Mouse (Mus musculus) forebrain, embryonic 10.5 days (tissue): ENCODE measurements around the gene Nolc1. TPM values are rescaled to one million over a fixed set of nuclear protein-coding genes. Genes with fewer than 3 reads are reported as not detected.

Experiments
- DNase-seq: peaks from one replicate; pipeline ENCODE4 v3.0.0-alpha.2; 2017; ENCODE audit warnings: low spot score; ENCODE audit errors: extremely low spot score
- H3K27ac ChIP-seq: fragments of 300-500 bp; sonication (generic); 2 replicates; pipeline ENCODE4 v1.5.1; 2016; ENCODE audit warnings: mild to moderate bottlenecking
- H3K27me3 ChIP-seq: fragments of 300-500 bp; sonication (generic); 2 replicates; pipeline ENCODE4 v1.6.1; 2016; ENCODE audit warnings: mild to moderate bottlenecking; ENCODE audit not compliant: poor library complexity, severe bottlenecking
- H3K36me3 ChIP-seq: fragments of 300-500 bp; sonication (generic); replicated peaks from 2 replicates; pipeline ENCODE4 v1.6.1; 2016; ENCODE audit warnings: mild to moderate bottlenecking, moderate library complexity
- H3K4me1 ChIP-seq: fragments of 300-500 bp; sonication (generic); 2 replicates; pipeline ENCODE4 v1.6.1; 2016
- H3K4me3 ChIP-seq: fragments of 300-500 bp; sonication (generic); 2 replicates; pipeline ENCODE4 v1.5.1; 2016; ENCODE audit warnings: mild to moderate bottlenecking, moderate library complexity
- H3K9me3 ChIP-seq: fragments of 300-500 bp; sonication (generic); 2 replicates; pipeline ENCODE4 v1.6.1; 2016; ENCODE audit warnings: mild to moderate bottlenecking, moderate library complexity
- WGBS: fragments of 180-500 bp; shearing (Covaris S2); methylation state at CpG from one replicate; pipeline ENCODE4 v1.1.7; 2016; 5-methylcytosine and 5-hydroxymethylcytosine counted together
- polyA plus RNA-seq: library from polyadenylated mRNA; unstranded; fragments of >200 nt; fragmentation: Nextera tagmentation; extraction: Ambion mirVana; gene quantifications from 2 replicates; pipeline ENCODE4 v1.2.1, GENCODE M21; 2016

Gene Nolc1
- polyA plus RNA-seq, 1 experiment from 2014 or later: 167 TPM

- no peak for DNase-seq
- 86% methylated on average over 7 of the region's 7 CpGs for WGBS
- Histone ChIP-seq H3K27me3 (no peaks in the 10 kb centered on the region), H3K36me3 (peaks cover 73% of the 10 kb centered on the region), H3K4me3 (no peak overlapping the region), H3K27ac (no peak overlapping the region), H3K4me1 (peaks cover 23% of the 10 kb centered on the region), H3K9me3 (no peaks in the 10 kb centered on the region)
Observed at GRCm38 (mm10) chr19:46073285-46073684, 2.4 kb upstream of the Nolc1 start.

GRCm38 (mm10) chr19:46074266-46074665 lies 1.4 kb upstream of the Nolc1 start:
- H3K27me3 ChIP-seq: no peaks in the 10 kb centered on the region
- peaks cover 73% of the 10 kb centered on the region for H3K36me3 ChIP-seq
- WGBS: 95% methylated on average over 5 of the region's 5 CpGs
- no peak for DNase-seq
- no peak overlapping the region for H3K27ac ChIP-seq
- H3K9me3 ChIP-seq: no peaks in the 10 kb centered on the region
- H3K4me3 ChIP-seq: no peak overlapping the region
- peaks cover 23% of the 10 kb centered on the region for H3K4me1 ChIP-seq

GRCm38 (mm10) chr19:46078535-46078934 lies 2.9 kb downstream of the Nolc1 start:
- Histone ChIP-seq H3K27me3 (no peaks in the 10 kb centered on the region), H3K36me3 (peaks cover 75% of the 10 kb centered on the region), H3K4me1 (peaks cover 23% of the 10 kb centered on the region), H3K27ac (no peak overlapping the region), H3K9me3 (no peaks in the 10 kb centered on the region), H3K4me3 (no peak overlapping the region)
- DNase-seq: no peak
- WGBS: 70% methylated on average over 3 of the region's 3 CpGs

GRCm38 (mm10) chr19:46085185-46085584 lies 9.5 kb downstream of the Nolc1 start:
- Histone ChIP-seq H3K4me3 (no peak overlapping the region), H3K36me3 (peaks cover 65% of the 10 kb centered on the region), H3K9me3 (no peaks in the 10 kb centered on the region), H3K27ac (no peak overlapping the region), H3K4me1 (no peaks in the 10 kb centered on the region), H3K27me3 (no peaks in the 10 kb centered on the region)
- no peak for DNase-seq
- WGBS: 98% methylated on average over 8 of the region's 8 CpGs

GRCm38 (mm10) chr19:46086337-46086736 lies 10.7 kb downstream of the Nolc1 start:
- no peak for DNase-seq
- H3K4me1 ChIP-seq: no peaks in the 10 kb centered on the region
- WGBS: 62% methylated on average over 3 of the region's 3 CpGs

GRCm38 (mm10) chr19:46087871-46088270 lies 12.2 kb downstream of the Nolc1 start:
- 88% methylated on average over 7 of the region's 7 CpGs for WGBS
- H3K36me3 ChIP-seq: peaks cover 38% of the 10 kb centered on the region
- no peaks in the 10 kb centered on the region for H3K27me3 ChIP-seq
- H3K9me3 ChIP-seq: no peaks in the 10 kb centered on the region
- H3K4me3 ChIP-seq: no peak overlapping the region
- H3K27ac ChIP-seq: no peak overlapping the region
- no peak for DNase-seq
- no peaks in the 10 kb centered on the region for H3K4me1 ChIP-seq

More at GRCm38 (mm10) chr19:46086337-46086736, 10.7 kb downstream of the Nolc1 start:
- Histone ChIP-seq H3K27ac (no peak overlapping the region), H3K36me3 (peaks cover 54% of the 10 kb centered on the region), H3K27me3 (no peaks in the 10 kb centered on the region), H3K4me3 (no peak overlapping the region), H3K9me3 (no peaks in the 10 kb centered on the region)

- Histone ChIP-seq H3K4me3 (no peak overlapping the region), H3K27ac (no peak overlapping the region), H3K4me1 (no peaks in the 10 kb centered on the region), H3K27me3 (no peaks in the 10 kb centered on the region), H3K36me3 (peaks cover under 1% of the 10 kb centered on the region), H3K9me3 (no peaks in the 10 kb centered on the region)
- DNase-seq: no peak
- WGBS: 89% methylated on average over 4 of the region's 4 CpGs
Observed at GRCm38 (mm10) chr19:46091641-46092040, 16.0 kb downstream of the Nolc1 start.

- Histone ChIP-seq H3K27ac (no peak overlapping the region), H3K4me1 (no peaks in the 10 kb centered on the region), H3K27me3 (no peaks in the 10 kb centered on the region), H3K36me3 (no peaks in the 10 kb centered on the region), H3K4me3 (no peak overlapping the region), H3K9me3 (no peaks in the 10 kb centered on the region)
- WGBS: 94% methylated on average over 2 of the region's 2 CpGs
- DNase-seq: no peak
Observed at GRCm38 (mm10) chr19:46094144-46094543, 18.5 kb downstream of the Nolc1 start.

- H3K4me3 ChIP-seq: no peak overlapping the region
- no peak overlapping the region for H3K27ac ChIP-seq
- DNase-seq: no peak
- H3K4me1 ChIP-seq: no peaks in the 10 kb centered on the region
- WGBS: 82% methylated on average over 4 of the region's 4 CpGs
- H3K9me3 ChIP-seq: no peaks in the 10 kb centered on the region
- H3K27me3 ChIP-seq: no peaks in the 10 kb centered on the region
- H3K36me3 ChIP-seq: no peaks in the 10 kb centered on the region
Observed at GRCm38 (mm10) chr19:46095291-46095690, 19.6 kb downstream of the Nolc1 start.

GRCm38 (mm10) chr19:46096396-46096795 lies 20.7 kb downstream of the Nolc1 start:
- Histone ChIP-seq H3K27ac (no peak overlapping the region), H3K9me3 (peaks cover 3% of the 10 kb centered on the region; the same call in 1 of the 2 replicates), H3K4me3 (no peak overlapping the region), H3K27me3 (no peaks in the 10 kb centered on the region), H3K36me3 (no peaks in the 10 kb centered on the region), H3K4me1 (no peaks in the 10 kb centered on the region)
- no peak for DNase-seq
- WGBS: 91% methylated on average over 5 of the region's 5 CpGs

- Histone ChIP-seq H3K27me3 (no peaks in the 10 kb centered on the region), H3K4me3 (no peak overlapping the region), H3K27ac (no peak overlapping the region), H3K9me3 (peaks cover 3% of the 10 kb centered on the region; the same call in 1 of the 2 replicates), H3K4me1 (no peaks in the 10 kb centered on the region), H3K36me3 (no peaks in the 10 kb centered on the region)
- 94% methylated on average over 3 of the region's 3 CpGs for WGBS
- DNase-seq: no peak
Observed at GRCm38 (mm10) chr19:46099561-46099960, 23.9 kb downstream of the Nolc1 start.

- Histone ChIP-seq H3K27ac (no peak overlapping the region), H3K4me1 (no peaks in the 10 kb centered on the region), H3K36me3 (no peaks in the 10 kb centered on the region), H3K4me3 (no peak overlapping the region), H3K9me3 (peaks cover 3% of the 10 kb centered on the region; the same call in 1 of the 2 replicates), H3K27me3 (no peaks in the 10 kb centered on the region)
- DNase-seq: no peak
- 91% methylated on average over 6 of the region's 6 CpGs for WGBS
Observed at GRCm38 (mm10) chr19:46103437-46104186, 27.9 kb downstream of the Nolc1 start.

GRCm38 (mm10) chr19:46104187-46104557 lies 28.5 kb downstream of the Nolc1 start:
- WGBS: 82% methylated on average over 2 of the region's 2 CpGs
- H3K27ac ChIP-seq: no peak overlapping the region
- H3K27me3 ChIP-seq: no peaks in the 10 kb centered on the region
- no peak overlapping the region for H3K4me3 ChIP-seq
- H3K4me1 ChIP-seq: no peaks in the 10 kb centered on the region
- no peak for DNase-seq
- peaks cover 3% of the 10 kb centered on the region; the same call in 1 of the 2 replicates for H3K9me3 ChIP-seq
- no peaks in the 10 kb centered on the region for H3K36me3 ChIP-seq
